Mouse (Mus musculus): ENCODE data around the gene Ssc5d. TPM values are rescaled to one million over a fixed set of nuclear protein-coding genes. Genes with fewer than 3 reads are reported as not detected.

The Ssc5d gene
- polyA plus RNA-seq, 1 experiment: 1.0 TPM

- no peak within 1 kb of the TSS for H3K27ac ChIP-seq (ENCODE audit: control insufficient read depth, insufficient read depth, low read length)
- no peaks in the 10 kb centered on the region for H3K4me1 ChIP-seq (replicated peaks; ENCODE audit: control insufficient read depth, insufficient read depth, low read length)
- H3K27me3 ChIP-seq (ENCODE audit: control insufficient read depth, insufficient read depth, low read length): no peaks in the 10 kb centered on the region
- H3K36me3 ChIP-seq (ENCODE audit: control insufficient read depth, insufficient read depth, low read length): no peaks in the 10 kb centered on the region
- 92% methylated on average over 10 of the region's 10 CpGs for WGBS
- H3K4me3 ChIP-seq (ENCODE audit: control insufficient read depth, insufficient read depth, low read length): no peak within 1 kb of the TSS
- TF ChIP-seq POLR2A (IDR thresholded peaks at IDR 0.05; ENCODE audit: control insufficient read depth, extremely low read depth, insufficient read depth, low read length, poor library complexity) (no peak), CTCF (IDR thresholded peaks at IDR 0.05; ENCODE audit: borderline replicate concordance, control insufficient read depth, extremely low read depth, insufficient read depth, low read length, poor library complexity) (no peak)
- DNase-seq: no peak
These were observed 19.1 kb upstream of the Ssc5d start, which contains the start of gene Gm36210 for GRCm38 (mm10) chr7:4906466-4906950. Gene Gm36210, minus strand, starts transcription at chr7:4906516.

DNA sequence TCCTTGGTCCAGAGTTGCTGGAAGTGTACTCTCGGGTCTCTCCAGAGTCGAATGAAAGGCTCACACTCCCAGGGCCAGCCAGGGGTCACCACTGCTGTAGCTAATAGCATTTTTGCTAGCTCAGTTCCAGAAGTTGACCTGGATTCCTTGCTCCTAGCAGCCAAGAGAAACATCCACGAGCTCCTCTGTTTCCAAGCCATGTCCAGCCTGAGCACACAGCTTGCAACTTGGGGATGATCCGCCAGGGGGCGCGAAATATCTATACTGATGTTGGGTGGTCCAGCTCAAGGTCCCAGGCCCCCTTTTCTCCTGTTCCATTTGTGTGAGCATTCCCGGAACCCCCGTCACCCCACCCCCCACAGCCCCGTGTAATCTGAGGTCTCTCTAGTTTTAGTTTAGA lies 14.0 kb upstream of the Ssc5d start:
- 63% methylated on average over 9 of the region's 9 CpGs for WGBS

DNA sequence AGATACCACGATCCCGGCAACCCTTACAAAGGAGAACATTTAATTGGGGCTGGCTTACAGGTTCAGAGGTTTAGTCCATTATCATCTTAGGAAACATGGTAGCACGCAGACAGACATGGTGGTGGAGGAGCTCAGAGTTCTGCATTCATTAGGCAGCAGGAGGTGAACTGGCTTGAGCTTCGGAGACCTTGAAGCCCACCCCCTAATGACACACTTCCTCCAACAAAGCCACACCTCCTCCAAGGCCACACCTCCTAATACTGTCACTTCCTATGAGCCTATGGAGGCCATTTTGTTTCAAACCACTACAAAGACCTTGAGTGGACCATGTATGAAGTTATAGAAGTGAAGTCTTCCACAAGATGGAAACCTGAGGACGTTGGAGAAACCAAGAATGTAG lies 13.3 kb upstream of the Ssc5d start:
- Histone ChIP-seq H3K4me3 (ENCODE audit: control insufficient read depth, insufficient read depth, low read length) (no peak overlapping the region), H3K36me3 (ENCODE audit: control insufficient read depth, insufficient read depth, low read length) (no peaks in the 10 kb centered on the region), H3K27me3 (ENCODE audit: control insufficient read depth, insufficient read depth, low read length) (no peaks in the 10 kb centered on the region), H3K27ac (ENCODE audit: control insufficient read depth, insufficient read depth, low read length) (no peak overlapping the region), H3K4me1 (replicated peaks; ENCODE audit: control insufficient read depth, insufficient read depth, low read length) (peaks cover 7% of the 10 kb centered on the region; the same call in 1 of the 2 replicates)
- 78% methylated on average over 5 of the region's 5 CpGs for WGBS
- DNase-seq: no peak
- TF ChIP-seq CTCF (IDR thresholded peaks at IDR 0.05; ENCODE audit: borderline replicate concordance, control insufficient read depth, extremely low read depth, insufficient read depth, low read length, poor library complexity) (no peak), POLR2A (IDR thresholded peaks at IDR 0.05; ENCODE audit: control insufficient read depth, extremely low read depth, insufficient read depth, low read length, poor library complexity) (no peak)

More for the DNA sequence above, 14.0 kb upstream of the Ssc5d start:
- Histone ChIP-seq H3K4me3 (ENCODE audit: control insufficient read depth, insufficient read depth, low read length) (no peak overlapping the region), H3K27ac (ENCODE audit: control insufficient read depth, insufficient read depth, low read length) (no peak overlapping the region), H3K27me3 (ENCODE audit: control insufficient read depth, insufficient read depth, low read length) (no peaks in the 10 kb centered on the region), H3K4me1 (replicated peaks; ENCODE audit: control insufficient read depth, insufficient read depth, low read length) (peaks cover 6% of the 10 kb centered on the region; the same call in 1 of the 2 replicates), H3K36me3 (ENCODE audit: control insufficient read depth, insufficient read depth, low read length) (no peaks in the 10 kb centered on the region)
- no peak for TF ChIP-seq POLR2A (IDR thresholded peaks at IDR 0.05; ENCODE audit: control insufficient read depth, extremely low read depth, insufficient read depth, low read length, poor library complexity)
- no peak for TF ChIP-seq CTCF (IDR thresholded peaks at IDR 0.05; ENCODE audit: borderline replicate concordance, control insufficient read depth, extremely low read depth, insufficient read depth, low read length, poor library complexity)
- peak; percentile 54 for DNase-seq

- Histone ChIP-seq H3K27me3 (ENCODE audit: control insufficient read depth, insufficient read depth, low read length) (no peaks in the 10 kb centered on the region), H3K27ac (ENCODE audit: control insufficient read depth, insufficient read depth, low read length) (peak within 1 kb of the TSS; percentile 86), H3K4me3 (ENCODE audit: control insufficient read depth, insufficient read depth, low read length) (peak within 1 kb of the TSS; percentile 55), H3K4me1 (replicated peaks; ENCODE audit: control insufficient read depth, insufficient read depth, low read length) (peaks cover 7% of the 10 kb centered on the region; the same call in 1 of the 2 replicates), H3K36me3 (ENCODE audit: control insufficient read depth, insufficient read depth, low read length) (peaks cover 13% of the 10 kb centered on the region)
- under 1% methylated on average over 55 of the region's 56 CpGs for WGBS
- DNase-seq: peak; percentile 95
- TF ChIP-seq CTCF (IDR thresholded peaks at IDR 0.05; ENCODE audit: borderline replicate concordance, control insufficient read depth, extremely low read depth, insufficient read depth, low read length, poor library complexity): 0 out of 2 replicates have a peak, but pooled peaks have one; percentile 54
- peak; percentile 88 for TF ChIP-seq POLR2A (IDR thresholded peaks at IDR 0.05; ENCODE audit: control insufficient read depth, extremely low read depth, insufficient read depth, low read length, poor library complexity)
These were observed 10.4 kb upstream of the Ssc5d start, which contains the start of gene Zfp628 for GRCm38 (mm10) chr7:4915007-4915665. Gene Zfp628, plus strand, starts transcription at chr7:4915217.

GRCm38 (mm10) chr7:4915669-4916416 lies 9.7 kb upstream of the Ssc5d start:
- peaks cover 19% of the 10 kb centered on the region for H3K36me3 ChIP-seq (ENCODE audit: control insufficient read depth, insufficient read depth, low read length)
- peak; percentile 35 for DNase-seq
- no peaks in the 10 kb centered on the region for H3K27me3 ChIP-seq (ENCODE audit: control insufficient read depth, insufficient read depth, low read length)
- WGBS: 16% methylated on average over 14 of the region's 14 CpGs
- peak overlapping the region; percentile 86 for H3K27ac ChIP-seq (ENCODE audit: control insufficient read depth, insufficient read depth, low read length)
- peaks cover 7% of the 10 kb centered on the region; the same call in 1 of the 2 replicates for H3K4me1 ChIP-seq (replicated peaks; ENCODE audit: control insufficient read depth, insufficient read depth, low read length)
- TF ChIP-seq POLR2A (IDR thresholded peaks at IDR 0.05; ENCODE audit: control insufficient read depth, extremely low read depth, insufficient read depth, low read length, poor library complexity) (no peak), CTCF (IDR thresholded peaks at IDR 0.05; ENCODE audit: borderline replicate concordance, control insufficient read depth, extremely low read depth, insufficient read depth, low read length, poor library complexity) (no peak)
- peak overlapping the region; percentile 55 for H3K4me3 ChIP-seq (ENCODE audit: control insufficient read depth, insufficient read depth, low read length)

GRCm38 (mm10) chr7:4917494-4917893 lies 8.1 kb upstream of the Ssc5d start:
- peaks cover 9% of the 10 kb centered on the region for H3K4me1 ChIP-seq (replicated peaks; ENCODE audit: control insufficient read depth, insufficient read depth, low read length)
- DNase-seq: no peak
- WGBS: 86% methylated on average over 2 of the region's 2 CpGs
- H3K27ac ChIP-seq (ENCODE audit: control insufficient read depth, insufficient read depth, low read length): no peak overlapping the region
- no peaks in the 10 kb centered on the region for H3K27me3 ChIP-seq (ENCODE audit: control insufficient read depth, insufficient read depth, low read length)
- H3K36me3 ChIP-seq (ENCODE audit: control insufficient read depth, insufficient read depth, low read length): peaks cover 19% of the 10 kb centered on the region
- no peak overlapping the region for H3K4me3 ChIP-seq (ENCODE audit: control insufficient read depth, insufficient read depth, low read length)
- TF ChIP-seq POLR2A (IDR thresholded peaks at IDR 0.05; ENCODE audit: control insufficient read depth, extremely low read depth, insufficient read depth, low read length, poor library complexity) (no peak), CTCF (IDR thresholded peaks at IDR 0.05; ENCODE audit: borderline replicate concordance, control insufficient read depth, extremely low read depth, insufficient read depth, low read length, poor library complexity) (no peak)

All from thymus, adult 2 months (tissue).